Mouse (Mus musculus) 3T3-L1 (cell line): ENCODE data around the gene Rfxank.

ENCODE experiments used
- DNase-seq: peaks from one replicate; pipeline ENCODE4 v3.0.0-alpha.2; 2015; ENCODE audit warnings: low read depth, low spot score

Rfxank gene

GRCm38 (mm10) chr8:70139026-70139857 is at the start of gene Rfxank, which contains the start of the genes Borcs8 and Mef2b:
Rfxank (minus strand) TSS chr8:70139154.
Borcs8 (plus strand) TSS chr8:70139499.
Mef2b (plus strand) TSS chr8:70139711.
- DNase-seq = peak; percentile 100

GRCm38 (mm10) chr8:70188707-70189106 is 49.8 kb upstream of the Rfxank start:
- no peak for DNase-seq

GRCm38 (mm10) chr8:70183194-70183593 is 44.2 kb upstream of the Rfxank start:
- no peak for DNase-seq

GRCm38 (mm10) chr8:70181903-70182252 is 42.9 kb upstream of the Rfxank start:
- no peak for DNase-seq

GRCm38 (mm10) chr8:70181212-70181902 is 42.4 kb upstream of the Rfxank start:
- DNase-seq = no peak

GRCm38 (mm10) chr8:70179082-70179481 is 40.1 kb upstream of the Rfxank start:
- DNase-seq = peak; percentile 61

GRCm38 (mm10) chr8:70178231-70178630 is 39.3 kb upstream of the Rfxank start:
- DNase-seq = no peak

GRCm38 (mm10) chr8:70174079-70174478 is 35.1 kb upstream of the Rfxank start:
- no peak for DNase-seq

- no peak for DNase-seq
These were observed 34.4 kb upstream of the Rfxank start for GRCm38 (mm10) chr8:70173320-70173719.

GRCm38 (mm10) chr8:70172043-70172681 is 33.2 kb upstream of the Rfxank start, which contains the start of gene Tmem161a:
Tmem161a (plus strand) TSS chr8:70172356.
- DNase-seq = peak; percentile 99

GRCm38 (mm10) chr8:70171240-70171639 is 32.3 kb upstream of the Rfxank start:
- no peak for DNase-seq

- no peak for DNase-seq
These were observed 31.8 kb upstream of the Rfxank start for GRCm38 (mm10) chr8:70170748-70171147.

- no peak for DNase-seq
These were observed 31.2 kb upstream of the Rfxank start for GRCm38 (mm10) chr8:70170116-70170515.

GRCm38 (mm10) chr8:70166504-70167110 is 27.7 kb upstream of the Rfxank start:
- peak; percentile 68 for DNase-seq

GRCm38 (mm10) chr8:70163316-70163715 is 24.4 kb upstream of the Rfxank start:
- no peak for DNase-seq

GRCm38 (mm10) chr8:70160015-70160414 is 21.1 kb upstream of the Rfxank start:
- DNase-seq = no peak

GRCm38 (mm10) chr8:70159211-70159610 is 20.3 kb upstream of the Rfxank start:
- no peak for DNase-seq

- DNase-seq = peak; percentile 69
These were observed 19.3 kb upstream of the Rfxank start for GRCm38 (mm10) chr8:70158069-70158853.

- DNase-seq = no peak
These were observed 18.4 kb upstream of the Rfxank start for GRCm38 (mm10) chr8:70157240-70157800.

GRCm38 (mm10) chr8:70152537-70153257 is 13.7 kb upstream of the Rfxank start:
- peak; percentile 70 for DNase-seq
